Mouse (Mus musculus) forebrain, embryonic 12.5 days (tissue): ENCODE measurements around the gene Msi2. TPM values are rescaled to one million over a fixed set of nuclear protein-coding genes. Genes with fewer than 3 reads are reported as not detected.

ENCODE experiments used
- ATAC-seq: fragments of 200-750 bp; cut with Nextera tagmentation; 2 replicates; pipeline ENCODE4 v1.8.0; 2017; ENCODE audit warnings: moderate TSS enrichment; ENCODE audit not compliant: low FRiP score
- H3K27ac ChIP-seq: fragments of 300-500 bp; sonication (generic); 2 replicates; pipeline ENCODE4 v1.5.1; 2016; ENCODE audit warnings: mild to moderate bottlenecking
- H3K27me3 ChIP-seq: fragments of 300-500 bp; sonication (generic); 2 replicates; pipeline ENCODE4 v1.6.1; 2016; ENCODE audit warnings: mild to moderate bottlenecking
- H3K36me3 ChIP-seq: fragments of 300-500 bp; sonication (generic); replicated peaks from 2 replicates; pipeline ENCODE4 v1.6.1; 2016; ENCODE audit warnings: mild to moderate bottlenecking
- H3K4me1 ChIP-seq: fragments of 300-500 bp; sonication (generic); 2 replicates; pipeline ENCODE4 v1.6.1; 2016
- H3K4me2 ChIP-seq: fragments of 300-500 bp; sonication (generic); 2 replicates; pipeline ENCODE4 v1.6.1; 2016; ENCODE audit warnings: mild to moderate bottlenecking, moderate library complexity
- H3K4me3 ChIP-seq: fragments of 300-500 bp; sonication (generic); replicated peaks from 2 replicates; pipeline ENCODE4 v1.5.1; 2016; ENCODE audit warnings: mild to moderate bottlenecking
- H3K9ac ChIP-seq: fragments of 300-500 bp; sonication (generic); 2 replicates; pipeline ENCODE4 v1.6.1; 2016; ENCODE audit warnings: mild to moderate bottlenecking
- H3K9me3 ChIP-seq: fragments of 300-500 bp; sonication (generic); 2 replicates; pipeline ENCODE4 v1.6.1; 2016
- WGBS: fragments of 180-500 bp; shearing (Covaris S2); methylation state at CpG from one replicate; pipeline ENCODE4 v1.1.7; 2016; 5-methylcytosine and 5-hydroxymethylcytosine counted together
- polyA plus RNA-seq: library from polyadenylated mRNA; unstranded; fragments of >200 nt; fragmentation: Nextera tagmentation; extraction: Ambion mirVana; gene quantifications from 2 replicates; pipeline ENCODE4 v1.2.1, GENCODE M21; 2016

The Msi2 gene
- polyA plus RNA-seq, 1 experiment from 2014 or later: 35.8 TPM

DNA sequence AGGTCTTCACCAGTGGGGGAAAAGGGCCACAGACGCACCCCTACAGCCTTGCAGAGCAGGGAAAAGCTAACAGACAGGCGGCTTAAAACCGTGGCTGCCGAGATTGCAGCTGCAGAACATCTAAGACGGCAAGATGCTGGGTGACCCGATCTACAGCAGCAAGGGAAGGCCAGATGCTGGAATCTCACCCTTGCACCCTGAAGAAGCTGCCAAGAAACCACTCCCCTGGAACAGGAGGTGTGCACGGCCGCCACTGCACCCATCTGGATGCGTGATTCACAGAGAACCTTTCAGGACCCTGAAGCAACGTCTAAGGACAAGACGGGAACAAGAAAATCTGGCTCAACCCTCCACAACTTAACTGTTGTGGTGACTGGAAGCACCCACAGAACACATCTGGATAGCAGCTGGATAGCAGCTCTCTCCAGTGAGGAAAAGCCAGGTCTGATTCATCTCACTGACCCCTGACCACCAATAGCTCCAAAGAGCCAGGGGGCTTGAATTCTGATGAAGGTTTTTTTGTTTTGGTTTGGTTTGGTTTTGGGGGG is 11.0 kb downstream of the Msi2 start:
- no peak for ATAC-seq
- Histone ChIP-seq H3K4me2 (no peak overlapping the region), H3K27me3 (no peaks in the 10 kb centered on the region), H3K4me3 (no peak overlapping the region), H3K27ac (0 out of 2 replicates have a peak overlapping the region, but pooled peaks have one; percentile 27), H3K9me3 (no peaks in the 10 kb centered on the region), H3K4me1 (peaks cover 89% of the 10 kb centered on the region), H3K36me3 (peaks cover 77% of the 10 kb centered on the region), H3K9ac (no peak overlapping the region)
- WGBS: 82% methylated on average over 11 of the region's 11 CpGs

DNA sequence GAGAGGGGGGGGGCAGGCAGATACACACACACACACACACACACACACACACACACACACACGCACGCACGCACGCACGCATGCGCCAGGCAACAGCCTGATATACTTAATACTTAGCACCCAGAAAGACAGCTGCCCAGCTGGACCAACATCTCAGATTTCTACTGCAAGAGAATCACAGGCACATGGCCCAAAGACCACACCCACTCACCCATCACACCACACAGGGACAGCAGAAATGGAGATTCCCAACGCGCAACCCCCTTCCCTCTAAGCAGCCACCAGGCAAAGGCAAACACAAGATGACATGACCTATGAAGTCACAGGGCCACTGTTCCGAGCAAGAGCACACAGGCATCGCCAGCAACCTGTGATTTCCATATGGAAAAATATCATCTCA is 13.6 kb downstream of the Msi2 start:
- Histone ChIP-seq H3K4me1 (peaks cover 95% of the 10 kb centered on the region), H3K9me3 (no peaks in the 10 kb centered on the region), H3K27ac (peak overlapping the region; percentile 37), H3K36me3 (peaks cover 72% of the 10 kb centered on the region), H3K27me3 (no peaks in the 10 kb centered on the region), H3K9ac (no peak overlapping the region), H3K4me2 (no peak overlapping the region), H3K4me3 (no peak overlapping the region)
- 83% methylated on average over 10 of the region's 10 CpGs for WGBS
- no peak for ATAC-seq

DNA sequence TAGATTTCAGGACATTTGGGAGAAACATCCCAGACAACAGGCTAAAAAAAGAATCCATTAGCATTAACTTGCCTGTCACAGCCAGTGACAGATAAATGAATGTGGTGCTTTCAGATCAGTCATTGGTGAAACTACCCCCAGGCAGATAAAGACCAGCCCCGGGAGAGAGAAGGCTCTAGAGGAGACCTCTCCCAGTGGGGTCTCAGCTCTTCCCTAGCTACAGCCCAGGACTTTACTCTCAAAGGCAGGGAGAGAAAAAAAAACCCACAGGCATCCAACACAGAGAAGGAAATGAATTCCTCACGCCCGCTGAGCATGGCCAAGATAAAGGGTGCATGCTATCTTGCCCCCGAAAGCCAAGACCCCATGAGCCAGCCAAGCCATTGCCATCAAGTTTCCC is 15.1 kb downstream of the Msi2 start:
- peak overlapping the region; percentile 13 for H3K4me2 ChIP-seq
- ATAC-seq: peak; percentile 42; the same call in 1 of the 2 replicates
- WGBS: 5% methylated on average over 4 of the region's 4 CpGs
- no peaks in the 10 kb centered on the region for H3K9me3 ChIP-seq
- H3K27me3 ChIP-seq: no peaks in the 10 kb centered on the region
- no peak overlapping the region for H3K4me3 ChIP-seq
- peak overlapping the region; percentile 81 for H3K27ac ChIP-seq
- no peak overlapping the region for H3K9ac ChIP-seq
- H3K36me3 ChIP-seq: peaks cover 67% of the 10 kb centered on the region
- peaks cover 89% of the 10 kb centered on the region for H3K4me1 ChIP-seq

- WGBS: 13% methylated on average over 6 of the region's 6 CpGs
- no peak overlapping the region for H3K4me3 ChIP-seq
- peak overlapping the region; percentile 10; the same call in 1 of the 2 replicates for H3K4me2 ChIP-seq
Observed at GRCm38 (mm10) chr11:88701976-88702659, 16.2 kb downstream of the Msi2 start.

DNA sequence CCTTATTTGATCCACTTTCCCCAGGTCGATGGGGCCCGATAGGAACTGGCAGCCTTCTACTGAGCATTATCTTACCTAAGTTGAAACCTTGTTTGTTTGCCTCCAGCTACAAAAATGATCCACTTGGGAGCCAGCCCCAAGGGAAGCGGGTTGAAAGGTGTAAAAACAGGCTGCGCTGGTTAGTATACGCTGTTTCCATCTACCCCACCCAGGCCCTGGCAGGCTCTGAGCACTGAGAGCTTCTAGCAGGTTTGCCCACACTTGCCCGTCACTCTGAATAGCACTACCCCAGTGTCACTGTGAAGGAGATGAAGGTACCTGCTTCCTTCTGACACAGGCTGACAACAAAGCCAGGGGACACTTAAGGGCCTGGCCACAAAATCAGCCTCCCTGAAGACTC is 17.3 kb downstream of the Msi2 start:
- 81% methylated on average over 6 of the region's 6 CpGs for WGBS
- Histone ChIP-seq H3K27me3 (no peaks in the 10 kb centered on the region), H3K4me3 (no peak overlapping the region), H3K9me3 (no peaks in the 10 kb centered on the region), H3K9ac (no peak overlapping the region), H3K36me3 (peaks cover 67% of the 10 kb centered on the region), H3K27ac (peak overlapping the region; percentile 81), H3K4me2 (no peak overlapping the region), H3K4me1 (peaks cover 90% of the 10 kb centered on the region)
- ATAC-seq: no peak

More at GRCm38 (mm10) chr11:88701976-88702659, 16.2 kb downstream of the Msi2 start:
- H3K27ac ChIP-seq: peak overlapping the region; percentile 81
- no peaks in the 10 kb centered on the region for H3K9me3 ChIP-seq
- peaks cover 89% of the 10 kb centered on the region for H3K4me1 ChIP-seq
- peaks cover 66% of the 10 kb centered on the region for H3K36me3 ChIP-seq
- peak; percentile 76 for ATAC-seq
- no peak overlapping the region for H3K9ac ChIP-seq
- no peaks in the 10 kb centered on the region for H3K27me3 ChIP-seq

- Histone ChIP-seq H3K4me3 (no peak overlapping the region), H3K9ac (no peak overlapping the region), H3K4me1 (peaks cover 90% of the 10 kb centered on the region), H3K4me2 (no peak overlapping the region), H3K9me3 (no peaks in the 10 kb centered on the region), H3K36me3 (peaks cover 67% of the 10 kb centered on the region), H3K27me3 (no peaks in the 10 kb centered on the region), H3K27ac (0 out of 2 replicates have a peak overlapping the region, but pooled peaks have one; percentile 81)
- no peak for ATAC-seq
- 81% methylated on average over 15 of the region's 15 CpGs for WGBS
Observed at GRCm38 (mm10) chr11:88700202-88700711, 18.1 kb downstream of the Msi2 start.

- Histone ChIP-seq H3K27ac (peak overlapping the region; percentile 88), H3K4me2 (peak overlapping the region; percentile 15; the same call in 1 of the 2 replicates), H3K9ac (peak overlapping the region; percentile 25; the same call in 1 of the 2 replicates), H3K4me3 (no peak overlapping the region), H3K9me3 (no peaks in the 10 kb centered on the region), H3K27me3 (no peaks in the 10 kb centered on the region), H3K36me3 (peaks cover 36% of the 10 kb centered on the region), H3K4me1 (peaks cover 91% of the 10 kb centered on the region)
- ATAC-seq: peak; percentile 30; the same call in 1 of the 2 replicates
- 17% methylated on average over 20 of the region's 20 CpGs for WGBS
Observed at GRCm38 (mm10) chr11:88693905-88694893, 24.1 kb downstream of the Msi2 start.

GRCm38 (mm10) chr11:88693002-88693769 is 25.1 kb downstream of the Msi2 start:
- Histone ChIP-seq H3K27me3 (no peaks in the 10 kb centered on the region), H3K27ac (peak overlapping the region; percentile 88), H3K9me3 (no peaks in the 10 kb centered on the region), H3K4me1 (peaks cover 93% of the 10 kb centered on the region), H3K4me2 (no peak overlapping the region), H3K4me3 (no peak overlapping the region), H3K9ac (peak overlapping the region; percentile 25; the same call in 1 of the 2 replicates), H3K36me3 (peaks cover 39% of the 10 kb centered on the region)
- 20% methylated on average over 13 of the region's 13 CpGs for WGBS
- no peak for ATAC-seq

- ATAC-seq: peak; percentile 22; the same call in 1 of the 2 replicates
- peaks cover 93% of the 10 kb centered on the region for H3K4me1 ChIP-seq
Observed at GRCm38 (mm10) chr11:88692374-88692773, 25.9 kb downstream of the Msi2 start.

DNA sequence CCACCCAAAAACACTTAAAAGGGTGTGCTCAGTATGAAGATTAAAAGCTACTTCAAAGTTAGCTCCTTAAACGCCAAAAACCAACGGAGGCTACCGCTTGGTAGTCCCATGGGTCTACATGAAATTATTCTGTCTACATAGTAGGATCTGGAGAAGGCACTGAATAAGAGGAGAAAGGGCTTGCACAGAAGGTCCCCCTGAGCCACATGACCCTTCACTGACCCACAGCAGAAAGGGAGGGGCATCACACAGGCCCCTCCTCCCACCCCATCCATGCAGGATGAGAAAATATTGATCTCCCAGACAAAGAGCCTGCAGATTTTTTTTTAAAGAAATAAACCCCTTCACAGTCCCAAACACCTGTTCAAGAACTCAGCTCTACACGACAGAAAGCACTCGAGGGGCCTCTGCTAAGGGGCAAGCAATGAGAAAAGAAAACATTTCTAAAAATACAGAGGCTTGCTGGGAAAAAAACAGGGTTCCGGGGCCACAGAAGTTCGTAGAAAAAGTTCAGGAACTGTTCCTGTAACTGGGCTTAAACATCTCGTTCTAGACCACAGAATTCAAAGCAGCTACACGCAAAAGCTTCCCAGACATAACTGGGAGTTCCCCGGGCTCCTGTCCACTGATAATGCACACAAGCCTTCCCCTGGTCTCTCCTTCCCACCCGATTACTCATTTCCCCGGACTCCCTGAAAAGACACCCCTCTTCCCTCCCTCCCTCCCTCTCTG is 27.6 kb downstream of the Msi2 start:
- no peaks in the 10 kb centered on the region for H3K9me3 ChIP-seq
- peak overlapping the region; percentile 22; the same call in 1 of the 2 replicates for H3K9ac ChIP-seq
- H3K4me2 ChIP-seq: peak overlapping the region; percentile 30
- peaks cover 40% of the 10 kb centered on the region for H3K36me3 ChIP-seq
- WGBS: 13% methylated on average over 12 of the region's 12 CpGs
- H3K27ac ChIP-seq: peak overlapping the region; percentile 61
- no peak overlapping the region for H3K4me3 ChIP-seq
- ATAC-seq: no peak
- H3K27me3 ChIP-seq: no peaks in the 10 kb centered on the region
- H3K4me1 ChIP-seq: peaks cover 89% of the 10 kb centered on the region

More at GRCm38 (mm10) chr11:88692374-88692773, 25.9 kb downstream of the Msi2 start:
- Histone ChIP-seq H3K27me3 (no peaks in the 10 kb centered on the region), H3K9me3 (no peaks in the 10 kb centered on the region), H3K4me3 (no peak overlapping the region), H3K27ac (peak overlapping the region; percentile 48; the same call in 1 of the 2 replicates), H3K36me3 (peaks cover 39% of the 10 kb centered on the region), H3K9ac (no peak overlapping the region), H3K4me2 (no peak overlapping the region)
- 23% methylated on average over 9 of the region's 10 CpGs for WGBS
